Mouse (Mus musculus) kidney, embryonic 14.5 days (tissue): ENCODE results near the gene Zfp972. TPM values are rescaled to one million over a fixed set of nuclear protein-coding genes. Genes with fewer than 3 reads are reported as not detected.
A peak's percentile ranks its signal among the peaks of the same experiment; 100 is the strongest.
"Not testable (repeated sequence)": the region's sequence is repeated elsewhere in the genome, so short reads cannot be mapped to it uniquely, and the experiment has no call there.

Experiments
- ATAC-seq: fragments of 200-750 bp; cut with Nextera tagmentation; 2 replicates; pipeline ENCODE4 v1.8.0; 2017; ENCODE audit warnings: moderate number of reproducible peaks, mild to moderate bottlenecking, moderate TSS enrichment, moderate library complexity; ENCODE audit not compliant: low FRiP score, low TSS enrichment
- H3K27ac ChIP-seq: fragments of 300-500 bp; sonication (generic); 2 replicates; pipeline ENCODE4 v1.5.1; 2014; ENCODE audit warnings: low read depth, mild to moderate bottlenecking, low read length, moderate library complexity, mixed read lengths
- H3K27me3 ChIP-seq: fragments of 300-500 bp; sonication (generic); 2 replicates; pipeline ENCODE4 v1.6.1; 2014; ENCODE audit warnings: mild to moderate bottlenecking, low read length; ENCODE audit not compliant: control insufficient read depth, insufficient read depth
- H3K36me3 ChIP-seq: fragments of 300-500 bp; sonication (generic); 2 replicates; pipeline ENCODE4 v1.6.1; 2014; ENCODE audit warnings: low read length, mixed read lengths; ENCODE audit not compliant: control insufficient read depth, insufficient read depth
- H3K4me1 ChIP-seq: fragments of 300-500 bp; sonication (generic); 2 replicates; pipeline ENCODE4 v1.6.1; 2014; ENCODE audit warnings: low read length, mixed read lengths; ENCODE audit not compliant: control insufficient read depth, insufficient read depth
- H3K4me2 ChIP-seq: fragments of 300-500 bp; sonication (generic); replicated peaks from 2 replicates; pipeline ENCODE4 v1.6.1; 2014; ENCODE audit warnings: low read depth, mild to moderate bottlenecking, low read length
- H3K4me3 ChIP-seq: fragments of 300-500 bp; sonication (generic); 2 replicates; pipeline ENCODE4 v1.5.1; 2014; ENCODE audit warnings: mild to moderate bottlenecking, low read length
- H3K9ac ChIP-seq: fragments of 300-500 bp; sonication (generic); 2 replicates; pipeline ENCODE4 v1.6.1; 2014; ENCODE audit warnings: low read depth, mild to moderate bottlenecking, low read length, moderate library complexity
- H3K9me3 ChIP-seq: fragments of 300-500 bp; sonication (generic); 2 replicates; pipeline ENCODE4 v1.6.1; 2016; ENCODE audit warnings: low read length; ENCODE audit not compliant: control insufficient read depth
- WGBS: fragments of 180-500 bp; shearing (Covaris S2); extraction: QIAGEN DNeasy Blood & Tissue Kit; methylation state at CpG from one replicate; pipeline ENCODE4 v1.1.7; 2014; 5-methylcytosine and 5-hydroxymethylcytosine counted together
- polyA plus RNA-seq: library from polyadenylated mRNA; unstranded; fragments of >200 nt; fragmentation: Nextera tagmentation; extraction: Ambion mirVana; gene quantifications from 2 replicates; pipeline ENCODE4 v1.2.1, GENCODE M21; 2014

Zfp972 gene
- 0.81 and 1.6 TPM in 2 replicates for polyA plus RNA-seq

GRCm38 (mm10) chr2:177925563-177926103 is at the start of gene Zfp972:
TSS of gene Zfp972 (minus strand) at chr2:177925613.
- WGBS: 64% methylated on average over 3 of the region's 5 CpGs

GRCm38 (mm10) chr2:177974814-177975213 is 49.4 kb upstream of the Zfp972 start:
- not testable (repeated sequence) for H3K27ac ChIP-seq, H3K4me2 ChIP-seq, H3K27me3 ChIP-seq, ATAC-seq, H3K9ac ChIP-seq, H3K9me3 ChIP-seq, H3K4me3 ChIP-seq, H3K4me1 ChIP-seq, H3K36me3 ChIP-seq
- 78% methylated on average over 6 of the region's 7 CpGs for WGBS

More at GRCm38 (mm10) chr2:177925563-177926103, at the start of gene Zfp972:
- not testable (repeated sequence) for H3K4me1 ChIP-seq, H3K36me3 ChIP-seq, H3K27me3 ChIP-seq, H3K9ac ChIP-seq, H3K4me2 ChIP-seq, H3K4me3 ChIP-seq, H3K9me3 ChIP-seq, ATAC-seq, H3K27ac ChIP-seq

DNA sequence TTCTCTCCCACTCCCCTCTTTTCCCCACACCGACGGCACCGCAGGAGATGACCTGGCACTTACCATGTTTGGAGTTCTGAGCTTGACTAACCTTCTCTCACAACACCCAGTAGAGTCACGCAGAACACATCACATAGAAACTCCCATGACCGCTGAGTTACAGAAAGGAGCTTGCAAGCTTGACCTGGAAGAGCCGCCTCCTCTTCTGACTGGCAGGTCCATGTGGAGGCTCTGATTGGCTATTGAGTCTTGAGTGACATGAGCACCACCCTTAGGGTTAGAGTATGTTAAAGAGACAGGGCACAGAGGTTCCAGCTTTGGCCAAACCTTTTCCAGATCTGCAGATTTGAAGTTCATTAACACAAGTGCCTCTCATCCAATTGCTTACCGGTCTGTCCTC is 31.7 kb upstream of the Zfp972 start, which contains the start of gene Gm14326:
Gm14326 (minus strand) TSS at position 153 of the 400 bp plus-strand sequence.
- not testable (repeated sequence) for ATAC-seq

GRCm38 (mm10) chr2:177956734-177957133 is 31.3 kb upstream of the Zfp972 start:
- peak overlapping the region; percentile 19; the same call in 1 of the 2 replicates for H3K4me2 ChIP-seq
- not testable (repeated sequence) for H3K9ac ChIP-seq, H3K27me3 ChIP-seq, H3K4me1 ChIP-seq, H3K27ac ChIP-seq, ATAC-seq, H3K36me3 ChIP-seq, H3K9me3 ChIP-seq
- WGBS: 2% methylated on average over 14 of the region's 18 CpGs
- H3K4me3 ChIP-seq: peak overlapping the region; percentile 33; the same call in 1 of the 2 replicates

More for the DNA sequence above, 31.7 kb upstream of the Zfp972 start, which contains the start of gene Gm14326:
- not testable (repeated sequence) for H3K27me3 ChIP-seq, H3K27ac ChIP-seq, H3K36me3 ChIP-seq, H3K9ac ChIP-seq, H3K4me1 ChIP-seq, H3K9me3 ChIP-seq
- Histone ChIP-seq H3K4me2 (peak within 1 kb of the TSS; percentile 19; the same call in 1 of the 2 replicates), H3K4me3 (peak within 1 kb of the TSS; percentile 33; the same call in 1 of the 2 replicates)
- WGBS: 0% methylated on average over 4 of the region's 7 CpGs

DNA sequence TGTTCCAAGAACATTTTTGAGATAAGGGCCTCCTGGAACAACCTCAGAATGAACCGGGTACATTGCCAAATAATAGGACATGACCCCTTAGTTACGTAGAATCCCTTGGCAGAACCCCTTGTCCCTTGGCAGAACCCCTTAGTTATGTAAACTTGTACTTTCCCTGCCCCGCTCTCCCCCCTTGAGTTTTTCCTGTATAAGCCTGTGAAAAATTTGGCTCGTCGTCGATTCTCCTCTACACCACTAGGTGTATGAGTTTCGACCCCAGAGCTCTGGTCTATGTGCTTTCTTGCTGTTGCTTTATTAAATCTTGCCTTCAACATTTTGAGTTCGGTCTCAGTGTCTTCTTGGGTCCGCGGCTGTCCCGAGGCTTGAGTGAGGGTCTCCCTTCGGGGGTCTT is 22.1 kb downstream of the Zfp972 start:
- H3K36me3 ChIP-seq, H3K4me3 ChIP-seq, H3K4me1 ChIP-seq, H3K27ac ChIP-seq, H3K9ac ChIP-seq, H3K9me3 ChIP-seq, H3K27me3 ChIP-seq, H3K4me2 ChIP-seq, ATAC-seq: not testable (repeated sequence)
- WGBS: no CpG with 5 or more reads among the region's 12 CpGs

GRCm38 (mm10) chr2:177898171-177898570 is 27.2 kb downstream of the Zfp972 start:
- not testable (repeated sequence) for H3K9me3 ChIP-seq, H3K9ac ChIP-seq, H3K27ac ChIP-seq, H3K36me3 ChIP-seq, H3K4me3 ChIP-seq, H3K4me2 ChIP-seq, ATAC-seq, H3K27me3 ChIP-seq, H3K4me1 ChIP-seq
- WGBS: 95% methylated on average over 2 of the region's 3 CpGs

GRCm38 (mm10) chr2:177897046-177897578 is 28.3 kb downstream of the Zfp972 start, which contains the start of gene Gm14327:
TSS of gene Gm14327 (plus strand) at chr2:177897096.
- not testable (repeated sequence) for H3K4me1 ChIP-seq, H3K27me3 ChIP-seq, H3K36me3 ChIP-seq, H3K4me2 ChIP-seq, H3K27ac ChIP-seq, H3K4me3 ChIP-seq, H3K9me3 ChIP-seq, ATAC-seq, H3K9ac ChIP-seq
- 69% methylated on average over 7 of the region's 13 CpGs for WGBS

DNA sequence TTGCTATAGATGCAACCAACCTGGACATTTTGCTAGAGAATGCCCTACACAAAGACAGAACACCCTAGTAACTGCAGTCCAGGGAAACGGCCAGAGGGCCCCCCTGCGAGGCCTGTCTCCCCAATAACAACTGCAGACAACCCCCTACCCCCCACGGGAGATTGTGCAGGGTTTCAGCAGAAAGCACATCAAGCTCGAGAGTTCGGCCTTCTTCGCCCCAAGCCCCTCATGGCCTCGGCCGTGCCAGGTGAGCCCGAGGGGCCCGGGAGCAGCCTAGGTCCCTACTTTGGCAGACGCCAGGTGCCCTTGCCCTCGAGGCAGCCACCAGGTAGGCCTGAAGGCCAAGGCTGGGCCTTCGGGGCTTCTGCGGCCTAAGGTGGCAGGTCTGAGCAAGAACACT is 37.7 kb downstream of the Zfp972 start:
- H3K27me3 ChIP-seq, H3K4me2 ChIP-seq, ATAC-seq, H3K9me3 ChIP-seq, H3K9ac ChIP-seq, H3K4me1 ChIP-seq, H3K27ac ChIP-seq, H3K4me3 ChIP-seq, H3K36me3 ChIP-seq: not testable (repeated sequence)
- WGBS: 91% methylated on average over 12 of the region's 14 CpGs

DNA sequence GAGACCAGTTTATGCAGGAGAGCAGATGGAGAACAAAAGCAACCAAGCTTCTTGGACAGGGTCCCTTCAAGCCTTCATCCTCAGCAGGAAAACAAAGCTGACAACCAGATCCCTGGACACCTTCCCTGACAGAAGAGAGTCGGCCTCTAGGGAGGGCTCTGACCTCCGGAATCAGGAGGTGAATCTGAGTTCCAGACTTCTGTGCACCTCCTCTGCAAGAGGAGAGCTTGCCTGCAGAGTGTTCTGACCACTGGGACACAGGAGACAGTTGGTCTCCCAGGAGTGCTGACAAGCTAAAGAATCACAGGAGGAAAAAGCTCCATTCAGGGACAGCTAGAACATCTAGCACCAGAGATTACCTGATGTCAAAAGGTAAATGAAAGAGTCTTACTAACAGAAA is 63.2 kb downstream of the Zfp972 start:
- not testable (repeated sequence) for H3K4me2 ChIP-seq, ATAC-seq, H3K4me1 ChIP-seq, H3K27ac ChIP-seq, H3K4me3 ChIP-seq, H3K9ac ChIP-seq, H3K27me3 ChIP-seq, H3K9me3 ChIP-seq, H3K36me3 ChIP-seq
- 92% methylated on average over 2 of the region's 2 CpGs for WGBS
